Mouse (Mus musculus): ENCODE measurements around the gene Hpdl. TPM values are rescaled to one million over a fixed set of nuclear protein-coding genes. Genes with fewer than 3 reads are reported as not detected.

Hpdl gene
- polyA plus RNA-seq, 1 experiment from 2014 or later: 0.30 TPM

Other genes starting within 250 kb of the Hpdl start
- gene Ccdc17, start 225.1 kb downstream of the Hpdl start, polyA plus RNA-seq (2015; fragmentation: Nextera tagmentation; extraction: Ambion mirVana): 1.1 and 2.3 TPM in 2 replicates
- gene Nasp, start 193.8 kb downstream of the Hpdl start, polyA plus RNA-seq (2015; fragmentation: Nextera tagmentation; extraction: Ambion mirVana): 42.7 and 49.9 TPM in 2 replicates
- 291 and 322 TPM in 2 replicates for gene Akr1a1, start 170.0 kb downstream of the Hpdl start, polyA plus RNA-seq (2015; fragmentation: Nextera tagmentation; extraction: Ambion mirVana)
- gene Prdx1, start 136.2 kb downstream of the Hpdl start, polyA plus RNA-seq (2015; fragmentation: Nextera tagmentation; extraction: Ambion mirVana): 835 and 937 TPM in 2 replicates
- 8.9 and 9.9 TPM in 2 replicates for gene Mmachc, start 113.3 kb downstream of the Hpdl start, polyA plus RNA-seq (2015; fragmentation: Nextera tagmentation; extraction: Ambion mirVana)
- 10.1 and 10.4 TPM in 2 replicates for gene Ccdc163, start 113.2 kb downstream of the Hpdl start, polyA plus RNA-seq (2015; fragmentation: Nextera tagmentation; extraction: Ambion mirVana)
- gene Tesk2, start 100.8 kb downstream of the Hpdl start, polyA plus RNA-seq (2015; fragmentation: Nextera tagmentation; extraction: Ambion mirVana): 4.7 and 5.3 TPM in 2 replicates
- 14.3 and 14.8 TPM in 2 replicates for gene Toe1, start 14.1 kb downstream of the Hpdl start, polyA plus RNA-seq (2015; fragmentation: Nextera tagmentation; extraction: Ambion mirVana)
- gene Mutyh, start 14.0 kb downstream of the Hpdl start, polyA plus RNA-seq (2015; fragmentation: Nextera tagmentation; extraction: Ambion mirVana): 3.0 and 3.2 TPM in 2 replicates
- gene Zswim5, start 55.7 kb upstream of the Hpdl start, polyA plus RNA-seq (2015; fragmentation: Nextera tagmentation; extraction: Ambion mirVana): 0.02 and 0.05 TPM in 2 replicates
- 579 and 584 TPM in 2 replicates for gene Urod, start 172.7 kb upstream of the Hpdl start, polyA plus RNA-seq (2015; fragmentation: Nextera tagmentation; extraction: Ambion mirVana)
- 8.1 and 8.3 TPM in 2 replicates for gene Hectd3, start 173.6 kb upstream of the Hpdl start, polyA plus RNA-seq (2015; fragmentation: Nextera tagmentation; extraction: Ambion mirVana)
- gene Eif2b3, start 197.7 kb upstream of the Hpdl start, polyA plus RNA-seq (2015; fragmentation: Nextera tagmentation; extraction: Ambion mirVana): 22.9 and 23.3 TPM in 2 replicates

Data from liver, embryonic 15.5 days (tissue).